Mouse (Mus musculus): ENCODE measurements around the gene Hs6st3.

Hs6st3 gene

DNA sequence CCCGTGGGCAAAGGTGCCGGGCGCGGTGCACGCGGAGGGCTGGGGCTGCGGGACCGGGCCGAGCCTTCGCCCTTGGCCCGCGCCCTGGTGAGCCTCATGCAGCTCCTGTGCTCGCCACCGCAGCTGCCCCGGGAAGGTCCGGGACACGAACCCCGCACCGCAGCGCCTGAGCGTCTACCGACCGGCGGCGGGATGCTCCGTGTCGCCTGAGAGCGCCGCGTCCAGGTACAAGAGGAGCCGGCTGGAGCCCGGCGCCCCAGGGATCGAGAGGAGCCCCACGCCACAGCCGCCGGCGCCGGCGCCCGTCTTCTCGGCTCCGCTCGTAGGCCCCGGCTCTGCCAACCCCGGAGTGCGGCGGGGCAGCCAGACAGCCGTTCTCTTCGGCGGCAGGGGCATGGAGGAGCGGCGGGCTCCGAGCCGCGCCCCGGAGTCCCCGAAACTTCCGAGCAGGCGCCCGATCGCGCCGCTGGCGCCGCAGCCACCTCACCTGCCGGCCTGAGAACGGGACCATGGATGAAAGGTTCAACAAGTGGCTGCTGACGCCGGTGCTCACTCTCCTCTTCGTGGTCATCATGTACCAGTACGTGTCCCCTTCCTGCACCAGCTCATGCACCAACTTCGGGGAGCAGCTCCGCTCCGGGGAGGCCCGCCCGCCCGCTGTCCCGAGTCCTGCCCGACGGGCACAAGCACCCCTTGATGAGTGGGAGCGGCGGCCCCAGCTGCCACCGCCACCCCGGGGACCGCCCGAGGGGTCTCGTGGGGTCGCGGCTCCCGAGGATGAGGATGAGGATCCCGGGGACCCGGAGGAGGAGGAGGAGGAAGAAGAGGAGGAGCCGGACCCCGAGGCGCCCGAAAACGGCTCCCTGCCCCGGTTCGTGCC is at the start of gene Hs6st3:
Gene Hs6st3, plus strand, starts transcription at position 436 of the 880 bp plus-strand sequence.
- in situ Hi-C loops (cut with MboI, MseI), result no loop called here

DNA sequence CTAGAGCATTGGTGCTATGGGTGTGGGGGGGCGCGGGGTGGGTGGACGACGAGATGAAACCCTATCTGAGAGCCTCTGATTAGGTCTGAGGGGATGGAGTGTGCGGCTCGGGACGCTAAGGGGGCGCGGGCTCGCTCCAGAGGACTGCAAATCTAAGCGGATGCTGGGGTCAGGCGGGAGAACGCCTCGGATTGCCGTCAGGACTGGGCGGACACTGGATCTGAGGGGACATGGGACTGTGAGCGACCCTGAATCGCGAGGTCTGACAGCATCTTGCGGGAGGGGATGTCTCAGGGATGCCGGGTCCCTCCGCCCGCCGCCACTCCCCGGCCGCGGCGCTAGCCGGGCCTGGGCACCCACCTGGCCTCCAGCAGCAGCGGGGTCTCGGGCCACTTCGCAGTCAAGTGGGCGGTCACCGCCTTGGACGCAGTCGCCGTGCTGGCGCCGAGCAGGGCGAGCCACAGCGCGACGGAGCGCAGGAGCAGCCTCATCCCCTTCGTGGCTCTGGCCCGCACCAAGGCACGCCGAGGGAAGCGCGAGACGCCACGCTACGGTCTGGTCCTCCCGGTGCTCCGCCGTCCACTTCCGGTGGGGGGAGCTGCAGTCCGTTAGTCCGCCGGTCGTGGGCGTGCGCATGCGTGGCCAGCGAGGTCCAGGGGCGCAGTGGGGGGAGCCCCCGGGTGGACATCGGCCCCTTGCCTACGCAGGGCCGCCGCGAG is 39.1 kb upstream of the Hs6st3 start, which contains the start of gene Uggt2:
Gene Uggt2, minus strand, starts transcription at position 580 of the 719 bp plus-strand sequence.
- in situ Hi-C loops (cut with MboI, MseI), result no loop called here

DNA sequence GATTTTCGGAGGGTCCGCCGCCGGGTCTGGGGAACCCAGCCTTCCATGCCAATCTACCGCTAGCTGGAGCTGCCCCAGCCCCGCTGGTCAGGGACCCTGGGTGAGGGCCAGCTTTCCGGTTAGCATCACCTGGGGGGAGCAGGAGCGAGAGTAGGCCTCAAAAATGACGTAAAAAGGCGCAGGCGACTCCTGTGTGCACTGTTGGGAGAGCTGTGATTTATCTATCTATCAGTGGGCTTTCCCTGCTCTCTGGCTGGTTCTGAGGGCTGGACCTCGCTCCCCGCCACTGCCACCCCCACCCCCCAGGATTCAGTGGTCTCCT is 38.6 kb upstream of the Hs6st3 start:
- in situ Hi-C loops (cut with MboI, MseI), result no loop called here

DNA sequence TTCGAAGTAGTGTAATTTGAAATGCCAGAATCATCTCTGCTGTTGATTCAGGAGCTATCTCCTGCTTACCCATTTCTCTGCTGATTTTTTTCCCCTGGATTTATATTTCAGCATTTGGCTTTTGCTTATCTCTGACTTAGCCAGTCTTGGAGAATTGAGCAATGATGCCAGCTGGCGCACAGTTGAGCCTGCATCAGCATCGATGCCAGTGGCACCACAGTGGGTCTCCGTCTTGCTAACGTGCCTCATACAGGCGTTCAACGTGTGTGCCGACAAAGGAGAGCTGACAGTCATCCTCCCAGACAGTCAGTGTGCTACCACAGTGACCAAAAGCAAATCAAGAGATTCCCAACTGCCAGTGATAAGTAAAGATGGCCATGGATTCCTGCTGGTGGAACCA is 30.6 kb upstream of the Hs6st3 start:
- in situ Hi-C loops (cut with MboI, MseI), result no loop called here

DNA sequence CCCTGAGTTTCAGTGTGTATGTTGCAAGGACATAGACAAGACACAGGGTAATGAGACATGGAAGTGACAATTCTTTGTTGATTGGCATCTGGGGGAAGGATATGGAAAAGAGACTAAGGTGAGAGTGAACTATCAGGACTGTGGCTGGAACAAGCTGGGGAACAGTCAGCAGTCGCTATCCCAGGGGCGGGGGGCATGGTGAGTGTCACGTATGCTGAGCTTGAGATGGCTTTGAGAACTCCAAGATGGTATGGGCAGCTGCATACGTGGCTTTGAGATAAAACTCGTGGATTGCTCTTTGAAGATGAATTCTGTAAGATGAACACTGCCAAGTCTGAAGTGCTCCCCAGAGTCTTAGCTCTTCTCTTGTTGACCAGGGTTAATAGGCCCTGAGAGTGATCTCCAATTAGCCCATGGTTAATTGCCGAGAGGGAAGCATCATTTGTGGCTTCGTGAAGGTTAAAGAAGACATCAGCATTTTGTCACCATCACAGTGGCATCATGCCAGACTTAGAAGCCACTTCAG is 29.3 kb upstream of the Hs6st3 start:
- in situ Hi-C loops (cut with MboI, MseI), result no loop called here

DNA sequence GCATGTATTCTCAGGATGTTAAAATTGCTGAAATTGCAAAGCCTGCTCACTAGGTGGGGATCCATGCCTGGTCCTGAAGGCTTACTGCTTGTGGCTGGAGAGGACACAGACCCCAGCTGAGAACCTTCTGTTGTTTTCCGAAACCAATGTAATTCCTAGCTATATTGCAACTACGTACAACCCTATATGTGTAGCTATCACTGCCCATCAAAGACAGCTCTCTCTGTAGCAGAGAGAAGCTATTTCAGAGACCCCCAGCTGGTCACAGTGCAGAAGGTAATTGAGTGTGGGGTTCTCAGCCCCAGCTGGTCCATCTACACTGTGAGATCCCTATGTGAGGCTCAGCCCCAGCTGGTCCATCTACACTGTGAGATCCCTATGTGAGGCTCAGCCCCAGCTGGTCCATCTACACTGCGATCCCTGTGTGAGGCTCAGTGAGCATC is 28.3 kb upstream of the Hs6st3 start:
- in situ Hi-C loops (cut with MboI, MseI), result no loop called here

DNA sequence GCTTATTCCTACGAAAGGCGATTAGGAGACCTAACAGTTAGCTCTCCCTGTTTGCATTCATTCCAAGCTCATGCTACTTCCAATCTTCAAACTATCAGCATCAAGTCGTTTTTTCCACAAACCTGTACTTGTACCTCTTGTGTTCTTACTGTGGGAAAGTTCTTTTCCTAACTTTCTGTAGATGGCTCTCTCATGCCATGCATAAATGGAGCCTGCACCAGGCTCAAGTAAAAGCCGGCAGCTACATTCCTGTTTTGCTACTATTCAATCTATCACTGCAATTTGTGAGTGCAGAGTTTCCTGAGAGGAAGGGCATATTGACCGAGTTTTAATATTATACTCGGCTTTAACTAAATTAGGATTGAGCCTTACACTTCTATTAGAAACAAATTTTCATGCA is 25.6 kb upstream of the Hs6st3 start:
- in situ Hi-C loops (cut with MboI, MseI), result no loop called here

DNA sequence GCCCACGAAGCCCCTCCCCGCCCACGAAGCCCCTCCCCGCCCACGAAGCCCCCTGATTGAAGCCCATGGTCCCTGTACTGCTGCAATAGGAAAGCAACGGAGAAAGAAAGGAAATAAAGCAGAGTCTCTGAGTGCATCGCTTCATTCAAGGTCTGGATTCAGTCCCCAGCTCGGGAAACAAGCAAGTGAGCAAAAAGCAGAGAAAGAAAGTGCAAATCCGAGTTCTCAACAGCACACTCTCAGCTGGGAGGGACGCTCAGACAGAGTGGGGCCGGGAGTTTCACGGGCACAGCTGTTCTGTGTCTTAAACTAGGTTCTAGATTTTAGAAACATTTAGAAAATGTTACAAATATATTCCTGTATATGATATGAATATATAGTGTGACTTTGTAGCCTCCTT is 14.6 kb upstream of the Hs6st3 start:
- in situ Hi-C loops (cut with MboI, MseI), result no loop called here

DNA sequence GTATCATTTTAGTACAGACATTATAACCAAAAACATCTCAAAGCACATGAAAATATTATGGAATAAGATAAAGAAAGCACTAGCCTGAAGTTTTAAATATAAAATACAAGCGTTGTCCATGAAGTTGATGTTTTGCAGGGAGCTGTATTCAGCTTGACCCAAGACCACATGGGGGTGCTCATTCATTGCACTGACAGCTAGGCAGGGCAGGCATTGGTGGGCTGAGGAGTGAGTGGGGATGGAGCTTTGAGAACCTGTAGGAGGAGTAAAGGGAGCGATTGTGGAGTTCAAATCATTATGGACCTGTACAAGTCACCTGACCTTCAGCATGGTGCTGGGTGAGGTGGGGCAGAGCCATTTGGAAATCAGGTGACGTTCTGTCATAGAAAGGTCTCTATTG is 14.1 kb upstream of the Hs6st3 start:
- in situ Hi-C loops (cut with MboI, MseI), result no loop called here

DNA sequence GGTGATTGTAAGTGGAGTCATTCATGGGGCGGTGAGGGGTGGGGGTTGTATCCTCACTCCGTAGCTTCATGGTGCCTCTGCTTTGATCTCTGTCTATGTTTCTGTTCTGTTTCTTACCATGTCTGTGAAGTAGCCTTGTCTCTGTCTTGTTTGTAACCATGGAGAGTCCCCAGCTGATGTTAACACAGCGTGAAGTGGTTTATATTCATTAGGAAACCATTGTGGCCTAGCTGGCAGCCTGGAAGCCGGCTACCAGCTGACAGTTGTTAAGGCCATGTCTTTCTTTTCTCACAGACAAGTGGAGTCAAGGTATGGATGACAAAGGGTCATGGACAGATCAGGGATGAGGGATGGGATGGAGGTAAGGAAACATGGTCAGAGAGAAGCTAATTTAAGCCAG is 12.3 kb upstream of the Hs6st3 start:
- in situ Hi-C loops (cut with MboI, MseI), result no loop called here

DNA sequence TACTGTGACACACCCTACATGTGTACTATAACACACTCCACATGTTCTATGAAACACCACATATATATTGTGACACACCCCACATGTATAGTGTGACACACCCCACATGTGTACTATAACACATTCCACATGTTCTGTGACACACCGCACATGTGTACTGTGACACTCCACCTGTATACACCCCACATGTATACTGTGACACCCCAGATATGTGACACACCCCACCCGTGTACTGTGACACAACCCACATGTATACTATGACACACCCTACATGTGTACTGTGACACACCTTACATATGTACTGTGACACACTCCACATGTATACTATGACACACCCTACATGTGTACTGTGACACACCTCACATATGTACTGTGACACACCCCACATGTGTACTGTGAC is 10.8 kb upstream of the Hs6st3 start:
- in situ Hi-C loops (cut with MboI, MseI), result no loop called here

DNA sequence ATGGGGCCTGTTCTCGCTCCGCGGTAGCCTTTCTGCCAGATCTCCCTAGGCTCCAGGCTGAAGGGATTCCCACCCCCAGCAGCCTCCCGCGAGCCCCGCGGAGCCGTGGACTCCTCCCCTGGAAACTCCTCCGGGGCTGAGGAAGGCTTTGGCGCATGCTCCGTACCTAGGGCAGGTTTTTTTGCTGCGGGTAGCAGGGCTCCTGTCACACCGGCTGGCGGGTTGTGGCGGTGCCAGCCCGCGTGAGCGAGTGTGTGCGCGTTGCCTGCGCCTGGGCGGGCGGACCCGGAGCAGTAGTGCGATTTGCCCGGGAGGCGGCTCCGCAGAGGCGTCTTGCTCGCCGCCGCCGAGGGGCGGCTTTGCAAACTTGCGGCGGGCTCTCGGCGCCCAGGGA is 632 bp upstream of the Hs6st3 start:
- in situ Hi-C loops (cut with MboI, MseI), result no loop called here

DNA sequence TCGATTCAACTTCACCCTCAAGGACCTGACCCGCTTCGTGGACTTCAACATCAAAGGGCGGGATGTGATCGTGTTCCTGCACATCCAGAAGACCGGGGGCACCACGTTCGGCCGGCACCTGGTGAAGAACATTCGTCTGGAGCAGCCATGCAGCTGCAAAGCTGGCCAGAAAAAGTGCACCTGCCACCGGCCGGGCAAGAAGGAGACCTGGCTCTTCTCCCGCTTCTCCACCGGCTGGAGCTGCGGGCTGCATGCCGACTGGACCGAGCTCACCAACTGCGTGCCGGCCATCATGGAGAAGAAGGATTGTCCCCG is 602 bp downstream of the Hs6st3 start:
- in situ Hi-C loops (cut with MboI, MseI), result no loop called here

DNA sequence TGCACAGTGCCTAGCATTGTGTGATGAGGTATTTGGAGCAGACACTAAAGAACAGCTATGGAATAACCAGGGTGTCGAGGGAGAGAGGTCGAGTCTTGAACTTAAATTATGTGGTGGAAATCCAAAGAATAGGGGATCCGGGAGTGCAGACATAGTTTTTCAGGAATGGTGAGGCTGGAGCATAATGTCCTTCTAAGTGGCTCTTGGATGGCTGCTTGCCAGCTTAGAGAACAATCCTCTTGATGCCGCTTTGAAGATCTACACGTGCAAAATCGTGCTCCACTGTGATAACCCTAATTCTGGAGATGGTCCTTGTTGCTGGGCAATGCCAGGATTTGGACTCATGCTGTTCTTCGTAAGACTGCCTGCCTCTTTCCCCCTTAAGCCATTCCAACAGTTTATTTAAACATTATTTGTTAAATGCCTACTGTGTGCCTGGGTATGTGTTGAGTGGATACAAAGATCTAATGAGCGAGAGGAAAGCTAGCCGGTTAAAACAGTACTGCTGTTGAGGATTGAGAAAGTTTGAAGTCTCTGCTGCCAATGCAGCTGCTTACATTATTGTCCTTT is 1.3 kb downstream of the Hs6st3 start:
- in situ Hi-C loops (cut with MboI, MseI), result no loop called here

DNA sequence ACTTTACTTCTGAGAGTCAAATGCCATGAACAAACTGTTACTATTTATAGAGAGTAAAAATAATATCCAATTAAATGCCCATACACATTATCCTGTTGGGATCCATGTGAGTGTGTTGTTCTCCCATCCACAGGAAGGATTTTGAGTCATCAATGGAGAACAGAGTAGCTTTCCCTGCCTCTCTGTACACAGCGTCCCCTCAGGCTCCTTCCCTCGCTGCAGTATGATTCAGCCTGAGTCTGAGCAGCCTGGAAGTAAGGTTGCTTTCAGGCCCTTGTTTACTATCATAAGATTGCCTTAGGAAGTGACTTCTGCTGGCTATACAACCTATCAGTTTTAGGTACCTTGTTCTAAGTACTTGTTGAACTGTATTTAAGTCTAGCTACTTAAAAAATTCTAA is 14.9 kb downstream of the Hs6st3 start:
- in situ Hi-C loops (cut with MboI, MseI), result no loop called here

DNA sequence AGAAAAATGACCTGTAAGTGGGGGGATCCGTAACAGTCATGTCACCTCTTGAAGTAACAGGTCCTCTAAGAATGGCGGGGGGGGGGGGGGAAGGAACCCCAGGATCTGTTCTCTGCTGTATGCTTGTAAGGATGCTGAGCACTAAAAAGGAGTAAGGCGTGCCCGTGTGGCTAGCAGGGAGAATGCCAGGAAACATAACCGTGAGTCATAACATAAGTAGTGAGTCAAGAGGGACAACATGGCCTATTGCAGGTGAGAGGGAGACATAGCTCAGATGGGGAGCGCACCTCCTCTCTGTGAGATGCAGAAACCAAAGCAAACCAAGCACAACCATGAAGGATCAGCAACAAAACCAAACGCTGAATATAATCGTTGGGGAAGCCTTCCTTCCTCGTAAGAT is 55.8 kb downstream of the Hs6st3 start:
- in situ Hi-C loops (cut with MboI, MseI), result no loop called here

DNA sequence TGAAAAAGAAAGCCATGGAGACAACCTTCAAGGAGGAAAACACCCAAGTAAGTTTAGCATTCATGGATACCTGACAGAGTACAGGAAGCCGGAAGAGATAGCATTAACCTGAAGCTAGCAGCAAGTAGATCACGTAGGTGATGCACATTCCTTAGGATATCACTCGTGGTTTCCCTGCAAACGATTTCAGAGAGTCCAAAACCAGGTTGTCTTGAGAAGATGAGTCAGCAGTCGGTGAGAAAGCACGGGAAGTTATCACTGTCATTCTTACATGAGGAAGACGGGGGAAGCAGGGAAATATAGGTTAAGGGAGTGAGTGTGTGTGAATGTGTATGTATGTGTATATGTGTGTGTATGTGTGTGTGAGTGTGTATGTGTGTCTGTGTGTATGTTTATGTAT is 65.4 kb downstream of the Hs6st3 start:
- in situ Hi-C loops (cut with MboI, MseI), result no loop called here

DNA sequence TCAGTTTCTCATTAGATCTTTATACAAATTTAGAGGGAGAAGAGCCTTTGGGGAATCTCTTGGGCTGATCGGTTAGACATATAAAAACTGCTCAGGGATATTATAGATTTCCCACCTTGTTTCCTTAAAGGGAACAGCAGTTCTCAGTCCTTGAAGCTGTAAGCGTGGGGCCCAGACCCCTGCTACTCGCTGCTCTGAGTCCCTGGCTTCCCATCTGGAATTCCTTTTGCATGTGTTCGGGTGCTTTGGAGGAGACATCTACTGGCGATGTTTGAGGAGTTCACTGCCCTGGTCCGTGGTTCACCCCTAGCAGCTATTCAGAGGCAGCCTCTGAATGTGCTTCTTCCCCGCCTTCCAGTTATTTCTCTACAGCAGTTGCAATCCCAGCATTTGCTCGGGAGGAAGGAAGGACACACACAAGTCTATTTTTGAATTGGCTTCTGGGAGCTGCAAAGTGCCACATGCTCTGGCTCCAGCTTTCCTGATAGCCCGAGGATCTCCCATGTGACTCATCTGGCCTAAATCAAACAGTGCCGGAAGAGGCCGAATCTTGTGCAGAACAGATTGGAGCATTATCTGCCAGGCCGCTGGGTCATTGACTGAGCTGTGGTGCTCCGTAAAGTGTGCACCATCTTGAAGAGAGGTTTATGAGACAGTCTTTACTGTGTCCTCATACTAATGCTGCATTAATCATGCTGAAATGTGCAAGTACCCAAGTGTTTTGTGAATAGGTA is 77.6 kb downstream of the Hs6st3 start:
- in situ Hi-C loops (cut with MboI, MseI), result no loop called here

DNA sequence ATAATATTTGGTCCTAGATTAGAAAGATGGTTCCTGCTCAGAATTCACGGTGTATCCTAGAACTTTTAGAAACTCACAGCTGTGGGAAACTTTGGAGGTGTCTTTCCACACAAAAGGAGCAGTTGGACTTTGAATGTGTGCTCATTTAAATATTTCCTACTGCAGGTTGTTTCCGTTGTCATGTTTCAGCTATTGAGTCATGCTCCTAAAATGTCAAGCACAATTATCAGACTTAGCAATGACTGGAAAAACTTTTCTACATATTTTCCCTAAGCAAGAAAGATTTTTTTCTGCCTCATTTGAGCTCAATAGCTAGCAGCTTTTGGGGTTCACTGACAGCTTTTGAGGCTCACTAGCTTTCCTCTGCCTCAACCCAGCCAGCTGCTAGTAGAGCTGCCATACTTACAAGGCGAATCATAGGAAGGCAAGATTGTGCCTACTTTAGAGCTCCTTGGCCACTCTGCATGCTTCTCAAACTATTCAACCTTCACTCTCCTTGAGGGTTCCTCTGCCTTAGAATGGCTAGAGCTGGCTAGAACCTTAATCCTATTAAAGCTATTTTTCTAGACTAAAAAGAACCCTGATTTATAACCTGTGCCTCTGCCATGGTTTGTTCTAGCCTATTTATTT is 89.7 kb downstream of the Hs6st3 start:
- in situ Hi-C loops (cut with MboI, MseI), result no loop called here

DNA sequence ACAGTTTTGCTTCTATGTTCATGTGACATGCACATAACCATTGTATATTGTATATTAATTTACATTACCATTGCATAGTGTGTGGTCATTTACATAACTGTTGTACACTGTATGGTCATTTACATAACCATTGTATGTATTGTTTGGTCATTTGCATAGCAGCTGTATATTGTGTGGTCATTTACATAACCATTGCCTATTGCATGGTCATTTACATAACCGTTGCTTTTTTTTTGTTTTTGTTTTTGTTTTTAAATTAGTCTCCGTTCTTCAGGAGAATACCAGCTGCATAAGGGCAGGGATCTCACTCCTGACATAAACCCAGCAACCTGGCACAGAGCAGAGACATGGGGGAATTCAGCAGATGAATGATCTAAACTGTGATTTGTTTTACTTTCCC is 95.5 kb downstream of the Hs6st3 start:
- in situ Hi-C loops (cut with MboI, MseI), result no loop called here

DNA sequence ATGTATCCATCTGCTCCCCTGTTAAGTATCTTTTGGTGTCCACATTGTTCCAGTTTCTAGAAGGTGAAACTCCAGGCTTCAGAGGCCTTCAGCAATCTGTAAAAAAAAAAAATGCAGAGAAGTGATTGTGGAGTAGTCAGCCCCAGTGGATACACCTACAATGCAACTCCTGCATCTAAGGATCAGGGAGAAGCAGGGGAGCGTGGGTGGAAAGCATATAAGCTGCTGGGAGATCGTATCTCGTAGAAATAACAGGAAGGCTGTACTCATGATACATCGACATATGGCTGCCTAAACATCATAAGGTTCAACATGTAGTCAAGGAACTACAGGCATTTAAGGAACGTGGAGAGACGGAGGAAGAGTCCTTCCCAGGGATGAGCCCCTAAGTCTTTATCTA is 109.0 kb downstream of the Hs6st3 start:
- in situ Hi-C loops (cut with MboI, MseI), result no loop called here

Measured in T-helper 17 cell (primary cell).